Mouse (Mus musculus) embryo, embryonic 9.5 days (tissue): Measurements from ENCODE around the gene Insm2.
A peak's percentile ranks its signal among the peaks of the same experiment; 100 is the strongest.

Experiments used
- DNase-seq: peaks from one replicate; pipeline ENCODE4 v3.0.0-alpha.2; 2017; ENCODE audit errors: extremely low spot score

The Insm2 gene

GRCm38 (mm10) chr12:55604411-55604810 lies 5.2 kb downstream of the Insm2 start:
- DNase-seq, result no peak

DNA sequence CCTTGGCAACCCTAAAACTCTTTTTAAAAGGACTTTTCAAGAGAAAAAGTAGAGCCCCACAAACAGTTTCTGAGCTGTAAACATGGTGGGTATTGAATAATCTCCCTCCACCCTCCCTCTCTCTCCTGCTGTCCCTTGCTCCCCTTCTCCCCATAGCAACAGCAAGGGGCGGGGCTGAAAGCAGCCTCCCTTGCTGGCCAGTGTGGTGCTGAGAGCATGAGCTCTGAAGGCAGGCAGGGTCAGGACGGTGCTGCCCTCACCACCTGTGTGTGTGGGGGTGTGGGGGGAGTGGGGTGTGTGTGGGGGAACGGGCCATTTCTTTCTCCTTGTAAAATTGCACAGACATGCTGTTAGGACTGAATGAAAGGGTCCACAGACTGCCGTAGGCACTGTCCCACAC lies 8.7 kb downstream of the Insm2 start:
- peak; percentile 15 for DNase-seq

DNA sequence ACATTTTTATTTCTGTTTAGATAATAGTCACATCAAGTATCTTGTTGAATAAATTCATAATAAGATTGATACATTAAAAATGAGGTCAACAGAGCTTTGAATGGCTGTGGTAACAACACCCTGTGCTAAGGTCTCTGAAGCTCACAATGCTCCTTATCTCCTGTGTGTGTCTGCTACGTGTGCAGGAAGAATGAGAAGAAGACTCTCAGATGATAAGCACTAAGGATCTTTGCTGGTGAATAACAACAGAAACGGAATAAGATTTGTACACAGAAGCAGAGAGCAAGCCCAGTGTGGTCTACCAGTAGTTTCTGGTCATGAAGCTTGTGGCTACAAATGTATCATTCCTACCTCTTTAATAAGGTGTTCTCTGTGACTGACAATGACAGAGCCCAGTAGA lies 11.6 kb downstream of the Insm2 start:
- DNase-seq, result no peak

DNA sequence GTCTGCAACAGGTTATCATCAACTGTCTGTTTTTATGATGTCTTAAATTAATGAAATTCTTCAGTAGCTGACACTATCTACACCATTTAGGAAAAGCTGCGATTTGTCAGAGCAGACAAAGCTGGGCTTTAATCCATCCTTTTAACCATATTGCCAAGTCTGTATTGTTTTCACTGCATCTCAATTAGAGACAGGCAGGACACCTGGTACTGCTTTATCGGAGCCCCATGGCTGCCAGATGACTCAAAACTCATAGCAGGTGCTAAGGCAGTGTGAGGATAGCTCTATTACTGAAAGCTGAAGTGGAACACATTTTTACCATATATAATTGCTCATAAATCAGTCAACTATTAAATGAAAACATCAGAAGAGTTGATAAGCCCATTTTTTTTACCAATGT lies 21.1 kb downstream of the Insm2 start:
- no peak for DNase-seq

- DNase-seq, result peak; percentile 17
Observed at GRCm38 (mm10) chr12:55622615-55623245, 23.5 kb downstream of the Insm2 start.

DNA sequence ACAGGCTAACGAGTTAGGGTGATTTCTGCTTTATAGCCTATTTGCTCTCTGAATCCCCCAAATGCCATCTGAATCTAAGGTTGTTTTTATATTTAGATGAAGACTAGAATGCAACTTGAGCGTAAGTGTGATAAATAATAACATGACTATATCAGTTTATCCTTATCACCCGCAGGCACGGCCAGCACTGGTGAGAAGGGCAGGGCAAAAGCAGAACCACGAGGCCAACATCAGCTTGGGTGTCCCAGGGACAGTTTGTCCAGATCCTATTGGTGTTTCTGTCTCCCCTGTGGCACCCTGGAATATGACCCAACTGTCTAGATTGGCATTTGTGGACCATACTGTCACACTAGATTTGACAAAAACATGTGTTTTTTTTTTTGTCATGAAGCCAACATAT lies 24.0 kb downstream of the Insm2 start:
- no peak for DNase-seq

- DNase-seq, result no peak
Observed at GRCm38 (mm10) chr12:55626711-55627110, 27.5 kb downstream of the Insm2 start.

GRCm38 (mm10) chr12:55648011-55648525 lies 48.8 kb downstream of the Insm2 start:
- DNase-seq, result no peak
